Mouse (Mus musculus): ENCODE measurements around the gene Utp6. TPM values are rescaled to one million over a fixed set of nuclear protein-coding genes. Genes with fewer than 3 reads are reported as not detected.

The Utp6 gene
- total and polyA plus RNA-seq, 3 experiments, result 78.8 to 148 (median 117) TPM

DNA sequence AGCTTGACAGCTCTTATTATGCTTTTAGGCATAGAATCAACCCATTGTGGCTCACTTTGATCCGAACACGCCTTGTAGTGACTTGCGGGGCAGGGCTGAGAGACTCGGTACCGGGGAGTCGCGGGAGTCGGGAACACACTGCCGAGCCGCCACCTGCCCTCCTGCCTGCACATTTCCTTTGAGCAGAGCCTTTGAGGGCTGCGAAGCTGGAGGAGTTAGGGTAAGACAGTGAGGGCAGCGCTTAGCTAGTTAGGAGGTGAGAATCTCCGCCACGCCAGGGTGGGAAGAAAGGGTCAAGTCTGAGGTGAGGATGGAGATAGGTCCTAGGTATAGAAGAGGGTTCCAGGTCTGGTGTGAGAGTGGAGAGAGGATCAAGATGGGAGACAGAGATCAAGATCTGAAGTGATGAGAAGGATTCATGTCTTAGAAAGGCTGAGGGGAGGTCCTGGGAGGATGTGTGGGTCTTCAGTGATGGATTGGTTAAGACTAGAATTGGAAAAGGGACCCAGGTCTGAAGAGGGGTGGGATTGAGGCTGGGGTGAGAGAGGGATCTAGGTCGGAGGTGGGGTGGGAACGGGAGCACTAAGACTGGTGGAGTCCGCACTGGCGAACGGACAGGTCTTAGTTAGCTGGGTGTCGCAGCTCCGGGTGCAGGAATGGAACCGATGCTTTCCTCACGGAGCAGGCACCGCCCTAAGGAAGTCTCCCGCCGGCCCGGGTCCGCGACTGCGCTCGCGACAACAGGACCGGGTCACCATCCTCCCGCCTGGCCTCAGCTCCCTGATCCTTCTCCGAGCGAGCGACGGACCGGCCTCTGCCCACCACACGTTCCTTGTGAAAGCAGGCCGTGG lies 11.7 kb upstream of the Utp6 start:
- Histone ChIP-seq H3K79me2 (replicated peaks; ENCODE audit: control insufficient read depth, extremely low read depth, insufficient read depth, poor library complexity, severe bottlenecking) (no peaks in the 10 kb centered on the region), H3K27ac (ENCODE audit: insufficient read depth, low read depth) (no peak overlapping the region), H3K4me3 (replicated peaks in 1 of 3; ENCODE audit: low read depth in 2 of 3, low read length in 2 of 3, poor library complexity in 1 of 3) (no peak overlapping the region), H3K36me3 (replicated peaks in 1 of 2; ENCODE audit: control insufficient read depth in 1 of 2, insufficient read depth in 1 of 2, low read length in 1 of 2) (no peaks in the 10 kb centered on the region), H3K27me3 (replicated peaks) (no peaks in the 10 kb centered on the region), H3K4me1 (ENCODE audit: control insufficient read depth in 1 of 2, insufficient read depth in 2 of 2) (peaks cover 0 to 8% of the 10 kb centered on the region in 2 experiments; a peak in 2 of 4 replicates), H3K9ac (ENCODE audit: insufficient read depth, low read depth) (no peak overlapping the region), H3K9me3 (replicated peaks; ENCODE audit: low read length) (no peaks in the 10 kb centered on the region), H3K4me2 (ENCODE audit: insufficient read depth, low read depth, poor library complexity, severe bottlenecking) (no peak overlapping the region)
- dilution Hi-C loops (cut with MboI; ENCODE audit: extremely low pct_ligation_motif_present, extremely low pct_unique_long_range_greater_than_20kb, low sequenced_read_pairs), result no loop called here
- in situ Hi-C loops (cut with MboI; ENCODE audit: low pct_ligation_motif_present, low pct_unique_long_range_greater_than_20kb, low sequenced_read_pairs), result no loop called here
- no peak for DNase-seq (ENCODE audit: extremely low read depth)
- no peak for TF ChIP-seq SIN3A (IDR thresholded peaks at IDR 0.05; ENCODE audit: low read length)
- TF ChIP-seq JUN (IDR thresholded peaks at IDR 0.05; ENCODE audit: insufficient read depth, low read depth, low read length), result no peak
- TF ChIP-seq ELF1 (IDR thresholded peaks at IDR 0.05; ENCODE audit: low read depth, low read length), result no peak
- TF ChIP-seq MAZ (IDR thresholded peaks at IDR 0.05; ENCODE audit: low read depth, low read length), result no peak
- TF ChIP-seq SMC3 (IDR thresholded peaks at IDR 0.05; ENCODE audit: low read depth, low read length), result no peak
- TF ChIP-seq MAFK (IDR thresholded peaks at IDR 0.05; ENCODE audit: insufficient replicate concordance, low read length), result no peak
- TF ChIP-seq NELFE (IDR thresholded peaks at IDR 0.05; ENCODE audit: low read depth, low read length), result no peak
- no peak for TF ChIP-seq KAT2A (IDR thresholded peaks at IDR 0.05; ENCODE audit: insufficient replicate concordance, low read length)
- no peak for TF ChIP-seq MXI1 (IDR thresholded peaks at IDR 0.05; ENCODE audit: low read depth, low read length)
- TF ChIP-seq BHLHE40 (IDR thresholded peaks at IDR 0.05; ENCODE audit: low read depth, low read length), result no peak
- no peak for TF ChIP-seq POLR2A (IDR thresholded peaks at IDR 0.05; ENCODE audit: low read depth, low read length)
- TF ChIP-seq EP300 (IDR thresholded peaks at IDR 0.05; ENCODE audit: low read length), result no peak

DNA sequence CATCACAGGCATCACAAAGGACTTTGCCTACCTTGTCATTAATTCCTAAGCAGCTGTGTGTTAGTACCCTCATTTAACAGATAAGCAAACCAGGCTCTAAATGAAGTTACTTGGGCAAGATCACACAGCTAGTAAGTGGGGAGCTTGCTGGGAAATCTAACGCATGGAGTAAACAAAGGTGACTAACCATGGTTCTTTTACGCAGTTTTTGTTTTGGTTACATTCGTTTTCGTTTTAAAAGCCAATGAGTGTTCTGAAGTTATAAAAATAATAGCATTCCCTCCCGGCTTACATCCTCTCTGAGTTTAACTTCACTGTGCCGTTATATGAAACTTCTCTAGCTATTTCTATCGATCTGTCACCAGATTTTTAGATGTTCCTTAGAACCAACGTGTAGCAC lies 10.9 kb upstream of the Utp6 start:
- dilution Hi-C loops (cut with MboI; ENCODE audit: extremely low pct_ligation_motif_present, extremely low pct_unique_long_range_greater_than_20kb, low sequenced_read_pairs), result no loop called here
- Histone ChIP-seq H3K9ac (ENCODE audit: insufficient read depth, low read depth) (no peak overlapping the region), H3K4me2 (ENCODE audit: insufficient read depth, low read depth, poor library complexity, severe bottlenecking) (no peak overlapping the region), H3K9me3 (replicated peaks; ENCODE audit: low read length) (no peaks in the 10 kb centered on the region), H3K4me1 (ENCODE audit: control insufficient read depth in 1 of 2, insufficient read depth in 2 of 2) (peaks cover 0 to 8% of the 10 kb centered on the region in 2 experiments; a peak in 2 of 4 replicates), H3K27ac (ENCODE audit: insufficient read depth, low read depth) (no peak overlapping the region), H3K4me3 (replicated peaks in 1 of 3; ENCODE audit: low read depth in 2 of 3, low read length in 2 of 3, poor library complexity in 1 of 3) (no peak overlapping the region), H3K79me2 (replicated peaks; ENCODE audit: control insufficient read depth, extremely low read depth, insufficient read depth, poor library complexity, severe bottlenecking) (no peaks in the 10 kb centered on the region), H3K27me3 (replicated peaks) (no peaks in the 10 kb centered on the region), H3K36me3 (replicated peaks in 1 of 2; ENCODE audit: control insufficient read depth in 1 of 2, insufficient read depth in 1 of 2, low read length in 1 of 2) (no peaks in the 10 kb centered on the region)
- in situ Hi-C loops (cut with MboI; ENCODE audit: low pct_ligation_motif_present, low pct_unique_long_range_greater_than_20kb, low sequenced_read_pairs), result no loop called here
- TF ChIP-seq CHD1 (IDR thresholded peaks at IDR 0.05; ENCODE audit: low read depth, low read length) (no peak), E2F4 (IDR thresholded peaks at IDR 0.05; ENCODE audit: insufficient replicate concordance, low read depth, low read length) (no peak), JUND (conservative IDR thresholded peaks at IDR 0.05; ENCODE audit: low read depth, low read length) (no peak), SIN3A (IDR thresholded peaks at IDR 0.05; ENCODE audit: low read length) (no peak), POLR2A (IDR thresholded peaks at IDR 0.05; ENCODE audit: low read depth, low read length) (no peak), USF1 (IDR thresholded peaks at IDR 0.05; ENCODE audit: low read depth, low read length) (no peak), GABPA (IDR thresholded peaks at IDR 0.05; ENCODE audit: insufficient replicate concordance, low read depth, low read length) (no peak), JUN (IDR thresholded peaks at IDR 0.05; ENCODE audit: insufficient read depth, low read depth, low read length) (no peak), UBTF (IDR thresholded peaks at IDR 0.05; ENCODE audit: low read depth, low read length) (no peak), HCFC1 (IDR thresholded peaks at IDR 0.05; ENCODE audit: low read depth, low read length) (no peak), ETS1 (conservative IDR thresholded peaks at IDR 0.05; ENCODE audit: low read depth, low read length) (no peak), NELFE (IDR thresholded peaks at IDR 0.05; ENCODE audit: low read depth, low read length) (no peak), MXI1 (IDR thresholded peaks at IDR 0.05; ENCODE audit: low read depth, low read length) (no peak), RCOR1 (conservative IDR thresholded peaks at IDR 0.05; ENCODE audit: low read depth, low read length) (no peak), SMC3 (IDR thresholded peaks at IDR 0.05; ENCODE audit: low read depth, low read length) (no peak), POLR2AphosphoS2 (IDR thresholded peaks at IDR 0.05; ENCODE audit: low read depth, low read length) (no peak), IRF4 (IDR thresholded peaks at IDR 0.05; ENCODE audit: low read depth, low read length) (no peak)
- no peak for DNase-seq (ENCODE audit: extremely low read depth)
